Mouse (Mus musculus) limb, embryonic 10.5 days (tissue): ENCODE measurements around the gene Samhd1. TPM values are rescaled to one million over a fixed set of nuclear protein-coding genes. Genes with fewer than 3 reads are reported as not detected.

Experiments used
- DNase-seq: peaks from one replicate; pipeline ENCODE4 v3.0.0-alpha.2; 2017; ENCODE audit warnings: low spot score
- H3K27ac ChIP-seq: fragments of 300-500 bp; sonication (generic); 2 replicates; pipeline ENCODE4 v1.5.1; 2016; ENCODE audit warnings: mild to moderate bottlenecking
- H3K27me3 ChIP-seq: fragments of 300-500 bp; sonication (generic); 2 replicates; pipeline ENCODE4 v1.6.1; 2016; ENCODE audit warnings: low read depth, mild to moderate bottlenecking; ENCODE audit not compliant: poor library complexity, severe bottlenecking
- H3K36me3 ChIP-seq: fragments of 300-500 bp; sonication (generic); 2 replicates; pipeline ENCODE4 v1.6.1; 2016; ENCODE audit warnings: mild to moderate bottlenecking, moderate library complexity
- H3K4me1 ChIP-seq: fragments of 300-500 bp; sonication (generic); 2 replicates; pipeline ENCODE4 v1.6.1; 2016
- H3K4me3 ChIP-seq: fragments of 300-500 bp; sonication (generic); 2 replicates; pipeline ENCODE4 v1.5.1; 2016; ENCODE audit warnings: mild to moderate bottlenecking, moderate library complexity
- H3K9me3 ChIP-seq: fragments of 300-500 bp; sonication (generic); replicated peaks from 2 replicates; pipeline ENCODE4 v1.6.1; 2016; ENCODE audit warnings: mild to moderate bottlenecking
- WGBS: fragments of 180-500 bp; shearing (Covaris S2); methylation state at CpG from one replicate; pipeline ENCODE4 v1.1.7; 2016; 5-methylcytosine and 5-hydroxymethylcytosine counted together
- polyA plus RNA-seq: library from polyadenylated mRNA; unstranded; fragments of >200 nt; fragmentation: Nextera tagmentation; extraction: Ambion mirVana; gene quantifications from 2 replicates; pipeline ENCODE4 v1.2.1, GENCODE M21; 2016

The Samhd1 gene
- polyA plus RNA-seq, 1 experiment from 2014 or later = 27.3 TPM

- Histone ChIP-seq H3K27ac (peak overlapping the region; percentile 84), H3K9me3 (no peaks in the 10 kb centered on the region), H3K27me3 (no peaks in the 10 kb centered on the region), H3K4me3 (peak overlapping the region; percentile 82), H3K36me3 (no peaks in the 10 kb centered on the region), H3K4me1 (peaks cover 16% of the 10 kb centered on the region)
- DNase-seq = no peak
- 23% methylated on average over 11 of the region's 11 CpGs for WGBS
Observed at GRCm38 (mm10) chr2:157133769-157134478, 1.1 kb downstream of the Samhd1 start.

GRCm38 (mm10) chr2:157132686-157133540, 2.2 kb downstream of the Samhd1 start:
- Histone ChIP-seq H3K27me3 (no peaks in the 10 kb centered on the region), H3K27ac (no peak overlapping the region), H3K4me1 (peaks cover 16% of the 10 kb centered on the region), H3K9me3 (no peaks in the 10 kb centered on the region), H3K36me3 (peaks cover 3% of the 10 kb centered on the region; the same call in 1 of the 2 replicates), H3K4me3 (no peak overlapping the region)
- DNase-seq = no peak
- 83% methylated on average over 3 of the region's 3 CpGs for WGBS

- Histone ChIP-seq H3K4me3 (no peak overlapping the region), H3K9me3 (no peaks in the 10 kb centered on the region), H3K27me3 (no peaks in the 10 kb centered on the region), H3K36me3 (peaks cover 6% of the 10 kb centered on the region; the same call in 1 of the 2 replicates), H3K27ac (no peak overlapping the region), H3K4me1 (peaks cover 16% of the 10 kb centered on the region)
- 96% methylated on average over 1 of the region's 1 CpGs for WGBS
- DNase-seq = no peak
Observed at GRCm38 (mm10) chr2:157132086-157132485, 3.0 kb downstream of the Samhd1 start.

- Histone ChIP-seq H3K9me3 (no peaks in the 10 kb centered on the region), H3K4me3 (no peak overlapping the region), H3K4me1 (peaks cover 16% of the 10 kb centered on the region), H3K36me3 (peaks cover 16% of the 10 kb centered on the region), H3K27me3 (no peaks in the 10 kb centered on the region), H3K27ac (no peak overlapping the region)
- 88% methylated on average over 8 of the region's 8 CpGs for WGBS
- no peak for DNase-seq
Observed at GRCm38 (mm10) chr2:157130813-157131514, 4.1 kb downstream of the Samhd1 start.

GRCm38 (mm10) chr2:157129601-157130164, 5.4 kb downstream of the Samhd1 start:
- Histone ChIP-seq H3K27me3 (no peaks in the 10 kb centered on the region), H3K4me1 (peaks cover 9% of the 10 kb centered on the region; the same call in 1 of the 2 replicates), H3K4me3 (no peak overlapping the region), H3K27ac (no peak overlapping the region), H3K36me3 (peaks cover 26% of the 10 kb centered on the region), H3K9me3 (no peaks in the 10 kb centered on the region)
- WGBS = 86% methylated on average over 11 of the region's 11 CpGs
- DNase-seq = no peak

- Histone ChIP-seq H3K36me3 (peaks cover 26% of the 10 kb centered on the region), H3K4me3 (no peak overlapping the region), H3K4me1 (peaks cover 4% of the 10 kb centered on the region; the same call in 1 of the 2 replicates), H3K27me3 (no peaks in the 10 kb centered on the region), H3K9me3 (no peaks in the 10 kb centered on the region), H3K27ac (no peak overlapping the region)
- DNase-seq = no peak
- WGBS = 90% methylated on average over 4 of the region's 4 CpGs
Observed at GRCm38 (mm10) chr2:157129096-157129495, 6.0 kb downstream of the Samhd1 start.

GRCm38 (mm10) chr2:157128072-157128471, 7.0 kb downstream of the Samhd1 start:
- no peak overlapping the region for H3K27ac ChIP-seq
- H3K27me3 ChIP-seq = no peaks in the 10 kb centered on the region
- WGBS = 78% methylated on average over 4 of the region's 4 CpGs
- no peaks in the 10 kb centered on the region for H3K4me1 ChIP-seq
- no peak overlapping the region for H3K4me3 ChIP-seq
- no peaks in the 10 kb centered on the region for H3K9me3 ChIP-seq
- peaks cover 28% of the 10 kb centered on the region for H3K36me3 ChIP-seq
- no peak for DNase-seq

GRCm38 (mm10) chr2:157127370-157127769, 7.7 kb downstream of the Samhd1 start:
- Histone ChIP-seq H3K9me3 (no peaks in the 10 kb centered on the region), H3K36me3 (peaks cover 34% of the 10 kb centered on the region), H3K4me1 (no peaks in the 10 kb centered on the region), H3K27me3 (no peaks in the 10 kb centered on the region), H3K4me3 (no peak overlapping the region), H3K27ac (no peak overlapping the region)
- WGBS = 90% methylated on average over 3 of the region's 3 CpGs
- no peak for DNase-seq

- DNase-seq = no peak
- Histone ChIP-seq H3K4me1 (no peaks in the 10 kb centered on the region), H3K36me3 (peaks cover 52% of the 10 kb centered on the region), H3K9me3 (no peaks in the 10 kb centered on the region), H3K4me3 (no peak overlapping the region), H3K27me3 (no peaks in the 10 kb centered on the region), H3K27ac (no peak overlapping the region)
- WGBS = 92% methylated on average over 3 of the region's 3 CpGs
Observed at GRCm38 (mm10) chr2:157125246-157125645, 9.8 kb downstream of the Samhd1 start.

GRCm38 (mm10) chr2:157121766-157122165, 13.3 kb downstream of the Samhd1 start:
- no peak overlapping the region for H3K4me3 ChIP-seq
- WGBS = 93% methylated on average over 8 of the region's 8 CpGs
- peaks cover 56% of the 10 kb centered on the region for H3K36me3 ChIP-seq
- no peak for DNase-seq
- H3K27me3 ChIP-seq = no peaks in the 10 kb centered on the region
- no peak overlapping the region for H3K27ac ChIP-seq
- H3K9me3 ChIP-seq = no peaks in the 10 kb centered on the region
- no peaks in the 10 kb centered on the region for H3K4me1 ChIP-seq

GRCm38 (mm10) chr2:157119075-157119474, 16.0 kb downstream of the Samhd1 start:
- no peaks in the 10 kb centered on the region for H3K27me3 ChIP-seq
- no peak overlapping the region for H3K4me3 ChIP-seq
- H3K9me3 ChIP-seq = no peaks in the 10 kb centered on the region
- 83% methylated on average over 3 of the region's 3 CpGs for WGBS
- no peaks in the 10 kb centered on the region for H3K4me1 ChIP-seq
- DNase-seq = no peak
- H3K27ac ChIP-seq = no peak overlapping the region
- H3K36me3 ChIP-seq = peaks cover 57% of the 10 kb centered on the region

- H3K36me3 ChIP-seq = peaks cover 62% of the 10 kb centered on the region
- WGBS = 89% methylated on average over 4 of the region's 4 CpGs
Observed at GRCm38 (mm10) chr2:157118556-157118955, 16.5 kb downstream of the Samhd1 start.

More at GRCm38 (mm10) chr2:157118556-157118955, 16.5 kb downstream of the Samhd1 start:
- H3K9me3 ChIP-seq = no peaks in the 10 kb centered on the region
- no peak for DNase-seq
- H3K27ac ChIP-seq = no peak overlapping the region
- no peaks in the 10 kb centered on the region for H3K4me1 ChIP-seq
- no peak overlapping the region for H3K4me3 ChIP-seq
- no peaks in the 10 kb centered on the region for H3K27me3 ChIP-seq
